Mouse (Mus musculus): ENCODE measurements at regions not wholly inside any gene's neighbourhood (a gene's known extent, or its start where the extent isn't known, plus 50 kb on each side); places are given as distances from the start of the nearest gene placed in this dataset.

- Histone ChIP-seq H3K4me1 (replicated peaks) (no peaks in the 10 kb centered on the region), H3K4me2 (no peak overlapping the region), H3K27ac (no peak overlapping the region), H3K9ac (no peak overlapping the region), H3K36me3 (no peaks in the 10 kb centered on the region), H3K9me3 (replicated peaks) (no peaks in the 10 kb centered on the region; the same call in 1 of the 2 replicates), H3K27me3 (no peaks in the 10 kb centered on the region), H3K4me3 (replicated peaks) (no peak overlapping the region)
- 60% methylated on average over 3 of the region's 3 CpGs for WGBS (ENCODE audit: insufficient replicate concordance)
- ATAC-seq (ENCODE audit: low read depth) (0 out of 2 replicates have a peak, but pooled peaks have one; percentile 20), DNase-seq (no peak)
These were observed 51.3 kb downstream of the 3110018I06Rik start for GRCm38 (mm10) chr12:107539683-107540082.

GRCm38 (mm10) chr12:107541196-107541595, 52.8 kb downstream of the 3110018I06Rik start:
- no peak for DNase-seq
- Histone ChIP-seq H3K9ac (no peak overlapping the region), H3K4me1 (replicated peaks) (no peaks in the 10 kb centered on the region), H3K4me2 (no peak overlapping the region), H3K36me3 (no peaks in the 10 kb centered on the region), H3K4me3 (replicated peaks) (no peak overlapping the region), H3K27me3 (no peaks in the 10 kb centered on the region), H3K9me3 (replicated peaks) (no peaks in the 10 kb centered on the region), H3K27ac (no peak overlapping the region)
- ATAC-seq (ENCODE audit: low read depth): no peak
- 48% methylated on average over 5 of the region's 5 CpGs for WGBS (ENCODE audit: insufficient replicate concordance)

- no peak overlapping the region for H3K4me3 ChIP-seq (replicated peaks)
- no peak overlapping the region for H3K9ac ChIP-seq
- H3K27ac ChIP-seq: no peak overlapping the region
- H3K27me3 ChIP-seq: no peaks in the 10 kb centered on the region
- H3K9me3 ChIP-seq (replicated peaks): peaks cover 17% of the 10 kb centered on the region
- no peaks in the 10 kb centered on the region for H3K4me1 ChIP-seq (replicated peaks)
- DNase-seq: no peak
- H3K4me2 ChIP-seq: no peak overlapping the region
- 61% methylated on average over 5 of the region's 5 CpGs for WGBS (ENCODE audit: insufficient replicate concordance)
- no peaks in the 10 kb centered on the region for H3K36me3 ChIP-seq
- ATAC-seq (ENCODE audit: low read depth): no peak
These were observed 58.9 kb downstream of the 3110018I06Rik start for GRCm38 (mm10) chr12:107547194-107547885.

DNA sequence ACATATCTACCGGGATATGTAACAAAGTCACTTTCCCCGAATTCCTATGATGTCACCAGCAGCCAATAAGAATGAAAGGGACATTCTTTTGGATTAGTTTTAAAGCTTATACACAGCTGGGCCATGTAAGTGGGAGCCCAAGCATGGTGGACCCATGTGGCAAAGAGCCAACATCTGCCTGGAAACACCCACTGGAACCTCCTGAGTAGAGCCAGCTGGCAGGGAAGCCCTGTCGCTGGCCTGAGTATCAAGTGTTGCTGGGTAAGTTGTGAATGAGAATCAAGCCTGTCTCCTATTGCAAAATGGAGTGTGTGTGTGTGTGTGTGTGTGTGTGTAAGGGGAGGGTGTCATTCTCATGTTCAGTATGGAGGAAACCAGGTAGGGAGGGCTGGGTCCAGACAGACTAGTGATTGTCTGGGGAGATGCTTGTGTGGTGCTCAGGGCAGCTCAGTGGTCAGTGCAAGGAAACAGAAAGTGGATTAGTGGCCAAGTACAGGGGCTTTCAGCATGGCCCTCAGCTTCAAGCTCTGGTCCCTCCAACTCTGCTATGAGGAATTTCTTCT, 59.5 kb downstream of the 3110018I06Rik start:
- Histone ChIP-seq H3K27me3 (no peaks in the 10 kb centered on the region), H3K4me2 (no peak overlapping the region), H3K9ac (no peak overlapping the region), H3K4me3 (replicated peaks) (no peak overlapping the region), H3K4me1 (replicated peaks) (no peaks in the 10 kb centered on the region), H3K36me3 (no peaks in the 10 kb centered on the region), H3K9me3 (replicated peaks) (peaks cover 24% of the 10 kb centered on the region), H3K27ac (no peak overlapping the region)
- ATAC-seq (ENCODE audit: low read depth): no peak
- no peak for DNase-seq
- 67% methylated on average over 3 of the region's 3 CpGs for WGBS (ENCODE audit: insufficient replicate concordance)

DNA sequence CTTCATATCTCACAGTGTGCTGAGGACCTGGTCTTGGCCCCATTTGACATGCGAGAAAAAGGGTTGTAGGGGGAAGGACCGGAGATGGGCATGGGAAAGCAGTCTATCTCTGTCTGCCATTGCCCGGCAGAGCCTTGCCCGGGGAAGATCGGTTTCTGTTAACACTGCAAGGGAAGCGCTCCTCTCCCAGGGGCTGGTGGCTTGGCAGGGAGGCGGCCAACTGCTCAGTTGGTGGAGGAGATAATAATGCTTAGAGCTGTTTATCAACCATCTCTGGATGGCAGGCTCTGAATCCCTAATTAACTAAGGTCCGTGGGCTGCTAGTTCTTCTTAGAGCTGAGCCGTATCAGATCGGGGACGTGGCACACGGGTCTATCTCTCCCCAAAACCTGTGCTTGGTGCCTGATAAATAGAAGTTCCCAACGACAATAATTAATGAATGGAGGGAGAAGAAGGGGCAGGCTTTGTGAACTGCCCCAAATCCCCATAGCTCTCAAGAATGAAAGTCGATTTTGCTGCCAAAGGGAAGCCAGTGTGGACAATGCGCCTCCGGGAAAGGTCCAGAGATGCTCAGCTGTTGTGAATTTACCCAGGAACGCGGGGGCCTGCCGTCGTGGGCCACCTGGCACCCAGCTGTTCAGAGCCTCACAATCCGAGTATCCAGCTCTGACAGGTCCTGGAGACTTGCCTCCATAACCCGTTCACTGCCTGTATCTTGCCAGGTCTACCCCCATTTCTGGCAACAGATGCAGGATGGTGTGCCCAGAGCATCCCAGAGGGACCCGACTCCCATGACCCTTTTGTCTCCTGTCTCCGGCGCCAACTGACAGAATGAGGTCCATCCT, 61.2 kb downstream of the 3110018I06Rik start:
- H3K4me1 ChIP-seq (replicated peaks): no peaks in the 10 kb centered on the region
- WGBS (ENCODE audit: insufficient replicate concordance): 60% methylated on average over 25 of the region's 25 CpGs
- peak; percentile 68 for ATAC-seq (ENCODE audit: low read depth)

DNA sequence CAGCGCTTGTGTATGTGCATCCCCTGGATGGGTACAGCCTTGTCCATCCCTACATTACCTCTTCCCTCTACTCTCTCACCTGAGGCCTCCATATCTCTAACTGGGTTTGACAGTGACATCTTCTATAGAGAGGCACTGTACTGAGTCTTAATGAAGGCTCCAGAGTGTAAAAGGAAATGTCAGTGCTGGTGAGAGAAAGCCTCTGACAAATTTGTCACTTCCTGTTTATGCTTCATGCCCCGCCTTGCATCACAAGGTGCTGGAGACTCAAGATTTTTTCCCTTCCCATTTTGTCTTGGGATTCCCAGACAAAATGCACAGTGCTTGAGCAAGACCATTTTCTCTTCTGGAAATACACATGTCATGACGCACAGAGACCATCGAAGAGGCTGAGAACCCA, 70.8 kb downstream of the 3110018I06Rik start:
- Histone ChIP-seq H3K4me3 (replicated peaks) (no peak overlapping the region), H3K27me3 (no peaks in the 10 kb centered on the region), H3K4me1 (replicated peaks) (no peaks in the 10 kb centered on the region), H3K9ac (no peak overlapping the region), H3K36me3 (no peaks in the 10 kb centered on the region), H3K27ac (no peak overlapping the region), H3K4me2 (no peak overlapping the region), H3K9me3 (replicated peaks) (peaks cover 25% of the 10 kb centered on the region; the same call in 1 of the 2 replicates)
- WGBS (ENCODE audit: insufficient replicate concordance): 58% methylated on average over 4 of the region's 4 CpGs
- no peak for DNase-seq
- no peak for ATAC-seq (ENCODE audit: low read depth)

More for the DNA sequence above, 61.2 kb downstream of the 3110018I06Rik start:
- Histone ChIP-seq H3K36me3 (no peaks in the 10 kb centered on the region), H3K27ac (no peak overlapping the region), H3K9ac (no peak overlapping the region), H3K4me3 (replicated peaks) (no peak overlapping the region), H3K27me3 (no peaks in the 10 kb centered on the region), H3K4me2 (no peak overlapping the region), H3K9me3 (replicated peaks) (peaks cover 25% of the 10 kb centered on the region)
- no peak for DNase-seq

- no peaks in the 10 kb centered on the region for H3K4me1 ChIP-seq (replicated peaks)
- DNase-seq: no peak
- H3K9me3 ChIP-seq (replicated peaks): peaks cover 21% of the 10 kb centered on the region; the same call in 1 of the 2 replicates
- H3K27me3 ChIP-seq: no peaks in the 10 kb centered on the region
- no peak overlapping the region for H3K4me2 ChIP-seq
- H3K9ac ChIP-seq: no peak overlapping the region
- H3K27ac ChIP-seq: no peak overlapping the region
- H3K4me3 ChIP-seq (replicated peaks): no peak overlapping the region
- no peaks in the 10 kb centered on the region for H3K36me3 ChIP-seq
- ATAC-seq (ENCODE audit: low read depth): no peak
These were observed 71.7 kb downstream of the 3110018I06Rik start for GRCm38 (mm10) chr12:107560100-107560499.

DNA sequence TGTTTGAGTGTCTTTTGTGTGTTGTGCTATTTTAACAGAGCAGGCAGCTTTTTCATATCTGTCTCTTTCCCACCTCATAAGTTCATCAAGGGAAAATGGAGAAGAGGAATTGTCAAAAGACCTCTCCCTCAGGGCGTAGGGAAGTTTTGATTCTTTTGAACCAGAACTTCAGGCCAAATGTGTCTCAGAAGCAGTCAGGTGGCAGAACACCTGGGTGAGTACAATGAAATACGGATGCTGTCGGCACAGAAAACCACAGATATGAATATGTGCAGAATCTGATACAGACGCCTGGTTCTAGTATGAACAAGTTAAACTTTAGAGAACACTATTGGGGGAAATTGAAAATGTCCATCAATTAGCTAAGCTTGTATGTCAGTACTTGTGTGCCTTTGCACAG, 84.2 kb downstream of the 3110018I06Rik start:
- Histone ChIP-seq H3K9ac (no peak overlapping the region), H3K27ac (no peak overlapping the region), H3K36me3 (no peaks in the 10 kb centered on the region), H3K27me3 (no peaks in the 10 kb centered on the region), H3K4me1 (replicated peaks) (no peaks in the 10 kb centered on the region), H3K9me3 (replicated peaks) (no peaks in the 10 kb centered on the region; the same call in 1 of the 2 replicates), H3K4me2 (no peak overlapping the region), H3K4me3 (replicated peaks) (no peak overlapping the region)
- DNase-seq (no peak), ATAC-seq (ENCODE audit: low read depth) (no peak)
- WGBS (ENCODE audit: insufficient replicate concordance): 74% methylated on average over 4 of the region's 4 CpGs

GRCm38 (mm10) chr12:107579508-107579907, 91.1 kb downstream of the 3110018I06Rik start:
- Histone ChIP-seq H3K36me3 (no peaks in the 10 kb centered on the region), H3K4me3 (replicated peaks) (no peak overlapping the region), H3K27ac (no peak overlapping the region), H3K4me1 (replicated peaks) (no peaks in the 10 kb centered on the region), H3K27me3 (no peaks in the 10 kb centered on the region), H3K9me3 (replicated peaks) (no peaks in the 10 kb centered on the region), H3K4me2 (no peak overlapping the region), H3K9ac (no peak overlapping the region)
- DNase-seq: no peak
- WGBS (ENCODE audit: insufficient replicate concordance): 60% methylated on average over 5 of the region's 5 CpGs
- no peak for ATAC-seq (ENCODE audit: low read depth)

- Histone ChIP-seq H3K27me3 (no peaks in the 10 kb centered on the region), H3K4me1 (replicated peaks) (no peaks in the 10 kb centered on the region), H3K36me3 (no peaks in the 10 kb centered on the region), H3K27ac (no peak overlapping the region), H3K4me3 (replicated peaks) (no peak overlapping the region), H3K9me3 (replicated peaks) (no peaks in the 10 kb centered on the region), H3K9ac (no peak overlapping the region), H3K4me2 (no peak overlapping the region)
- DNase-seq (no peak), ATAC-seq (ENCODE audit: low read depth) (no peak)
- 47% methylated on average over 11 of the region's 11 CpGs for WGBS (ENCODE audit: insufficient replicate concordance)
These were observed 94.8 kb downstream of the 3110018I06Rik start for GRCm38 (mm10) chr12:107583151-107583720.

GRCm38 (mm10) chr12:107585696-107586225, 97.3 kb downstream of the 3110018I06Rik start:
- Histone ChIP-seq H3K9ac (no peak overlapping the region), H3K36me3 (no peaks in the 10 kb centered on the region), H3K4me1 (replicated peaks) (no peaks in the 10 kb centered on the region), H3K27ac (no peak overlapping the region), H3K27me3 (no peaks in the 10 kb centered on the region), H3K9me3 (replicated peaks) (no peaks in the 10 kb centered on the region; the same call in 1 of the 2 replicates), H3K4me2 (no peak overlapping the region), H3K4me3 (replicated peaks) (no peak overlapping the region)
- ATAC-seq (ENCODE audit: low read depth): no peak
- whole genome bisulfite sequencing (ENCODE audit: insufficient replicate concordance): 61% methylated on average over 9 of the region's 9 CpGs
- DNase-seq: no peak

All from liver, embryonic 13.5 days (tissue).